35 mouse cellular contexts compared by ENCODE assay signal in the genomic region with DNA sequence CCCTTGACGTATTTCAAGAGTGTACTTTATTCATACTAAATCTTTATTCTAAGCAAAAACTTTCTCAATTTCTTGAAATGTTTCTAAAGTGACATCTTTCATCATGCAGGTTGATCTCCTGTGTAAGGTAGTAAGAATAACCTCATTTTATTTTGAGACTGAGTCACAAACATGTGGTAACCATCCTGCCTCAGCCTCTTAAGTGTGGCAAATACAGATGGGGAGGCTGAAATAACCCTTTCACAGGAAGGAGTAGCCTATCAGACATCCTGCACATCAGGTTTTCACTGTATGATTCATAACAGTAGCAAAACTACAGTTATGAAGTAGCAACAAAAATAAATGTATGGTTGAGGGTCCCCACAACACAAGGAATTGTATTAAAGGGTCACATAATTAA. TPM values are rescaled to one million over a fixed set of nuclear protein-coding genes. Genes with fewer than 3 reads are reported as not detected.
"Had no signal": no experiment of that assay in that cellular context is flagged by ENCODE, and none has a peak within 500 bp of the region (broad histone marks: within the 10 kb centered on the region; RNA-seq: fewer than 3 reads in every experiment).

No protein-coding gene starts in this region.

- H3K4me1 ChIP-seq: limb, embryonic 10.5 days; limb, embryonic 12.5 days; limb, embryonic 15.5 days; liver, embryonic 12.5 days; liver, embryonic 13.5 days; liver, embryonic 15.5 days; lung, embryonic 15.5 days; midbrain, embryonic 10.5 days; midbrain, embryonic 12.5 days; midbrain, embryonic 13.5 days; midbrain, embryonic 15.5 days had no signal

- H3K4me3 ChIP-seq: left cerebral cortex, adult 2 months; limb, embryonic 10.5 days; limb, embryonic 12.5 days; limb, embryonic 13.5 days; limb, embryonic 15.5 days; liver, embryonic 12.5 days; liver, embryonic 13.5 days; liver, embryonic 15.5 days; lung, embryonic 15.5 days; megakaryocyte, embryonic 14.5 days; midbrain, embryonic 10.5 days; midbrain, embryonic 12.5 days; midbrain, embryonic 13.5 days; midbrain, embryonic 15.5 days; myocyte had no signal

- H3K27ac ChIP-seq: left cerebral cortex, adult 2 months; limb, embryonic 10.5 days; limb, embryonic 12.5 days; limb, embryonic 13.5 days; limb, embryonic 15.5 days; liver, embryonic 12.5 days; liver, embryonic 13.5 days; liver, embryonic 14.5 days; liver, embryonic 15.5 days; lung, embryonic 15.5 days; macrophage; midbrain, embryonic 10.5 days; midbrain, embryonic 12.5 days; midbrain, embryonic 13.5 days; midbrain, embryonic 15.5 days had no signal

- H3K4me2 ChIP-seq: limb, embryonic 12.5 days; limb, embryonic 13.5 days; limb, embryonic 15.5 days; liver, embryonic 11.5 days; liver, embryonic 12.5 days; liver, embryonic 13.5 days; liver, embryonic 15.5 days; lung, embryonic 14.5 days; lung, embryonic 15.5 days; midbrain, embryonic 12.5 days; midbrain, embryonic 13.5 days; midbrain, embryonic 15.5 days had no signal

- H3K9me3 ChIP-seq: limb, embryonic 10.5 days; limb, embryonic 12.5 days; limb, embryonic 13.5 days; limb, embryonic 15.5 days; liver, embryonic 12.5 days; liver, embryonic 13.5 days; liver, embryonic 15.5 days; lung, embryonic 15.5 days; megakaryocyte, embryonic 14.5 days; midbrain, embryonic 10.5 days; midbrain, embryonic 12.5 days; midbrain, embryonic 13.5 days; midbrain, embryonic 15.5 days had no signal

- H3K9ac ChIP-seq: limb, embryonic 12.5 days; limb, embryonic 13.5 days; limb, embryonic 15.5 days; liver, embryonic 12.5 days; liver, embryonic 13.5 days; liver, embryonic 14.5 days; liver, embryonic 15.5 days; liver, postnatal 0 days; lung, embryonic 14.5 days; lung, embryonic 15.5 days; midbrain, embryonic 12.5 days; midbrain, embryonic 13.5 days; midbrain, embryonic 15.5 days had no signal

- H3K27me3 ChIP-seq: limb, embryonic 12.5 days; limb, embryonic 13.5 days; limb, embryonic 15.5 days; liver, embryonic 12.5 days; liver, embryonic 13.5 days; liver, embryonic 15.5 days; lung, embryonic 15.5 days; megakaryocyte, embryonic 14.5 days; midbrain, embryonic 12.5 days; midbrain, embryonic 13.5 days; midbrain, embryonic 15.5 days had no signal

- DNase-seq: left cerebral cortex, postnatal 4 days; liver; liver, embryonic 13.5 days; liver, postnatal 0 days; lung, adult 18-20 months; lung, adult 2 months; lung, embryonic 14.5 days; lung, postnatal 10 days; lung, postnatal 14 days; lung, postnatal 36 days; lung, postnatal 4 days had no signal

- ATAC-seq: liver, embryonic 12.5 days; liver, postnatal 0 days; lung, postnatal 0 days; midbrain, embryonic 13.5 days; midbrain, embryonic 15.5 days; midbrain, embryonic 16.5 days had no signal

RNA-seq across cellular contexts. Expression of gene Gm10337, which starts 52.1 kb away (rescaled TPM):
- polyA plus RNA-seq: limb, embryonic 11.5 days; limb, embryonic 12.5 days; limb, embryonic 14.5 days; liver, adult 2 months; liver, embryonic 11.5 days; liver, embryonic 12.5 days; liver, embryonic 13.5 days; liver, embryonic 14.5 days; liver, embryonic 15.5 days; liver, embryonic 16.5 days; liver, postnatal 0 days; lung, adult 2 months; lung, embryonic 14.5 days; lung, embryonic 15.5 days; lung, embryonic 16.5 days; lung, postnatal 0 days; macrophage; midbrain, embryonic 10.5 days; midbrain, embryonic 16.5 days; myocyte had no signal
